Mouse (Mus musculus): ENCODE data around the gene Asgr1. TPM values are rescaled to one million over a fixed set of nuclear protein-coding genes. Genes with fewer than 3 reads are reported as not detected.

Asgr1 gene
- total RNA-seq, 2 experiments from 2014 or later: 0.88 to 1.0 TPM

Small RNAs within 50 kb of the gene (microRNA-seq; reads per million reads assigned to microRNA genes)
- 9,675 to 10,187 reads per million in 2 experiments for gene Mir324

Other genes with a start within 250 kb of the Asgr1 start
- gene Tmem102, start 248.5 kb upstream of the Asgr1 start, total RNA-seq (2021): not detected
- not detected for gene Gm39566, start 238.8 kb upstream of the Asgr1 start, total RNA-seq (2021)
- not detected for gene Spem2, start 235.6 kb upstream of the Asgr1 start, total RNA-seq (2021)
- gene Spem1, start 231.9 kb upstream of the Asgr1 start, total RNA-seq (2021): under 1 TPM; 0.50 to 0.74 TPM
- gene Nlgn2, start 216.3 kb upstream of the Asgr1 start, total RNA-seq (2021): 100 to 1,000 TPM; 220 to 226 TPM
- 100 to 1,000 TPM; 150 to 162 TPM for gene Tmem256, start 215.6 kb upstream of the Asgr1 start, total RNA-seq (2021)
- 10 to 100 TPM; 22.0 to 23.3 TPM for gene Plscr3, start 207.7 kb upstream of the Asgr1 start, total RNA-seq (2021)
- not detected for gene Tnk1, start 195.4 kb upstream of the Asgr1 start, total RNA-seq (2021)
- not detected for gene Tmem95, start 176.1 kb upstream of the Asgr1 start, total RNA-seq (2021)
- 1 to 10 TPM; 1.1 to 1.2 TPM for gene Kctd11, start 172.7 kb upstream of the Asgr1 start, total RNA-seq (2021)
- under 1 TPM in 1 of 2 experiments, not detected in 1; 0.30 TPM for gene Acap1, start 158.5 kb upstream of the Asgr1 start, total RNA-seq (2021)
- gene 2810408A11Rik, start 153.1 kb upstream of the Asgr1 start, total RNA-seq (2021): 1 to 10 TPM; 1.5 to 2.1 TPM
- gene Neurl4, start 153.0 kb upstream of the Asgr1 start, total RNA-seq (2021): 100 to 1,000 TPM; 108 to 124 TPM
- gene Gps2, start 140.2 kb upstream of the Asgr1 start, total RNA-seq (2021): 10 to 100 TPM; 28.5 to 29.3 TPM
- 100 to 1,000 TPM; 446 to 451 TPM for gene Eif5a, start 132.1 kb upstream of the Asgr1 start, total RNA-seq (2021)
- gene Ybx2, start 118.3 kb upstream of the Asgr1 start, total RNA-seq (2021): 1 to 10 TPM; 8.3 to 9.7 TPM
- gene Slc2a4, start 105.9 kb upstream of the Asgr1 start, total RNA-seq (2021): 1 to 10 TPM; 1.8 to 3.6 TPM
- gene Cldn7, start 89.3 kb upstream of the Asgr1 start, total RNA-seq (2021): not detected
- 100 to 1,000 TPM; 108 to 115 TPM for gene Ctdnep1, start 72.9 kb upstream of the Asgr1 start, total RNA-seq (2021)
- gene Elp5, start 71.6 kb upstream of the Asgr1 start, total RNA-seq (2021): 10 to 100 TPM; 88.5 to 93.9 TPM
- gene Gabarap, start 62.9 kb upstream of the Asgr1 start, total RNA-seq (2021): 100 to 1,000 TPM; 221 to 251 TPM
- 10 to 100 TPM; 38.0 to 40.0 TPM for gene Phf23, start 58.3 kb upstream of the Asgr1 start, total RNA-seq (2021)
- gene Dvl2, start 53.5 kb upstream of the Asgr1 start, total RNA-seq (2021): 10 to 100 TPM; 29.3 to 29.7 TPM
- gene Acadvl, start 38.7 kb upstream of the Asgr1 start, total RNA-seq (2021): 10 to 100 TPM; 62.3 to 69.2 TPM
- 100 to 1,000 TPM; 845 to 900 TPM for gene Dlg4, start 37.1 kb upstream of the Asgr1 start, total RNA-seq (2021)
- not detected for gene Asgr2, start 38.6 kb downstream of the Asgr1 start, total RNA-seq (2021)
- gene Mgl2, start 76.2 kb downstream of the Asgr1 start, total RNA-seq (2021): 1 to 10 TPM in 1 of 2 experiments, under 1 TPM in 1; 0.55 to 1.2 TPM
- gene Clec10a, start 102.1 kb downstream of the Asgr1 start, total RNA-seq (2021): 1 to 10 TPM; 1.1 to 2.3 TPM
- gene Slc16a11, start 158.7 kb downstream of the Asgr1 start, total RNA-seq (2021): 10 to 100 TPM; 26.1 to 32.9 TPM
- 10 to 100 TPM in 1 of 2 experiments, 1 to 10 TPM in 1; 9.3 to 12.6 TPM for gene Slc16a13, start 167.0 kb downstream of the Asgr1 start, total RNA-seq (2021)
- 1 to 10 TPM; 2.7 to 2.9 TPM for gene Bcl6b, start 175.7 kb downstream of the Asgr1 start, total RNA-seq (2021)
- 10 to 100 TPM; 42.3 to 47.7 TPM for gene 0610010K14Rik, start 183.8 kb downstream of the Asgr1 start, total RNA-seq (2021)
- gene Gm21988, start 185.7 kb downstream of the Asgr1 start, total RNA-seq (2021): 1 to 10 TPM; 7.2 to 7.9 TPM
- 100 to 1,000 TPM; 280 to 324 TPM for gene Rnasek, start 185.8 kb downstream of the Asgr1 start, total RNA-seq (2021)
- under 1 TPM in 1 of 2 experiments, not detected in 1; 0.48 TPM for gene Alox12, start 201.3 kb downstream of the Asgr1 start, total RNA-seq (2021)